Mouse (Mus musculus): Measurements from ENCODE around the gene Fam78a.

Fam78a gene

GRCm38 (mm10) chr2:32037279-32037858 lies 47.3 kb downstream of the Fam78a start:
- no peak for DNase-seq

- no peak for DNase-seq
Measured at GRCm38 (mm10) chr2:32034206-32034605, 50.5 kb downstream of the Fam78a start.

GRCm38 (mm10) chr2:32033436-32033835 lies 51.2 kb downstream of the Fam78a start:
- DNase-seq: no peak

GRCm38 (mm10) chr2:32029636-32030035 lies 55.0 kb downstream of the Fam78a start:
- DNase-seq: no peak

GRCm38 (mm10) chr2:32024372-32024771 lies 60.3 kb downstream of the Fam78a start:
- DNase-seq: no peak

GRCm38 (mm10) chr2:32020229-32020628 lies 64.4 kb downstream of the Fam78a start:
- no peak for DNase-seq

GRCm38 (mm10) chr2:32019704-32020103 lies 65.0 kb downstream of the Fam78a start:
- peak; percentile 63 for DNase-seq

GRCm38 (mm10) chr2:32008716-32009115 lies 75.9 kb downstream of the Fam78a start:
- no peak for DNase-seq

- no peak for DNase-seq
Measured at GRCm38 (mm10) chr2:32008311-32008710, 76.3 kb downstream of the Fam78a start.

All from kidney, adult 11 months (tissue).